Mouse (Mus musculus): ENCODE results near the gene Iqgap1.

The Iqgap1 gene

GRCm38 (mm10) chr7:80843176-80843575 lies 17.4 kb upstream of the Iqgap1 start:
- no peak for DNase-seq (ENCODE audit: low spot score)

DNA sequence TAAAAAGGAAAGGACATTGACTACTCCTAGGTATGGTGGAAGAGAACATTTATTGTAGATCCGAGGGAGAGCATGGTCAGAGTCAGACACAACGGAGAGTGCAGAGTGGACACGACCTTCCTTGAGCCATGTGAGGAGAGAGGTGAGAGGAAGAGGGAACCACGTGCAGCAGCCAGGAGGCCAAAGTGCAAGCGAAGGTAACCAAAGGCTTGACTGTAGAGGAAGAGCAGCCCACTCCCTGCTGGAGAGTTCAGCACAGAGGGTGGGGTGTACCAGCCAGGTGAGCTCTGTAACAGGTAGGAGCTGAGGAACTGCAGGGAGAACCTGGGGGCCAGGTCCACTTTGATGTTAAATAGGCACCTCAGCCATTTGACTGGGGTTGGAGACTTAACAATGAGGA lies 16.4 kb upstream of the Iqgap1 start:
- no peak for DNase-seq (ENCODE audit: low spot score)

GRCm38 (mm10) chr7:80840937-80841336 lies 15.2 kb upstream of the Iqgap1 start:
- DNase-seq (ENCODE audit: low spot score): no peak

- DNase-seq (ENCODE audit: low spot score): no peak
These were observed 14.5 kb upstream of the Iqgap1 start for GRCm38 (mm10) chr7:80840241-80840640.

GRCm38 (mm10) chr7:80839755-80840154 lies 14.0 kb upstream of the Iqgap1 start:
- DNase-seq (ENCODE audit: low spot score): no peak

- no peak for DNase-seq (ENCODE audit: low spot score)
These were observed 12.5 kb upstream of the Iqgap1 start for GRCm38 (mm10) chr7:80838247-80838646.

- no peak for DNase-seq (ENCODE audit: low spot score)
These were observed 12.0 kb upstream of the Iqgap1 start for GRCm38 (mm10) chr7:80837736-80838135.

DNA sequence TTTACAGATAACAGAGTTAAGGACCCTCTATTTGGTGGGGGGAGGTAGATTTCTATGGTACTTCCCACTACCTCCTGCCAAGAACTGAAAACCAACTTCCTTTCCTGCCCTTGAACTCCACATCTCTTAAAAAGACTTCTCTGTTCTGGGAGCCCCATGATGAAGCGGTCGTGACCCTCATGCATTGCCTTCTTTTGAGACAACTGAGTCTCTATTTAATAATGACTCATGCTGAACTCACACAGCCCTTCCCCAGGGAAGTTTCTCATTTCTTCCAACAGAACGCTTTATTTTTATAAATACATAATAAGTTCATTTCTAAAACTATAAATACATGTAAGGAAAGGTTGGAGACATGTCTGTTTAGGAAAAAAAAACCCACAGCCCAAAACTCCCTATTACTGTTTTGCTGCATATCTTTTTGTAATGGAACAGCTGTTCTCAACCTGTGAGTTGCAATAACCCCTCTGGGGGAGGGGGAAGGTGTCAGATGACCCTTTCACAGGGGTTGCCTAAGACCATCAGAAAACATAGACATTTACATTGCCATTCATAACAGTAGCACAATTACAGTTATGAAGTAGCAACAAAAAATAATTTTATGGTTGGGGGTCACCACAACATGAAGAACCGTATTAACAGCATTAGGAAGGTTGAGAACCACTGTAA lies 10.3 kb upstream of the Iqgap1 start:
- DNase-seq (ENCODE audit: low spot score): no peak

DNA sequence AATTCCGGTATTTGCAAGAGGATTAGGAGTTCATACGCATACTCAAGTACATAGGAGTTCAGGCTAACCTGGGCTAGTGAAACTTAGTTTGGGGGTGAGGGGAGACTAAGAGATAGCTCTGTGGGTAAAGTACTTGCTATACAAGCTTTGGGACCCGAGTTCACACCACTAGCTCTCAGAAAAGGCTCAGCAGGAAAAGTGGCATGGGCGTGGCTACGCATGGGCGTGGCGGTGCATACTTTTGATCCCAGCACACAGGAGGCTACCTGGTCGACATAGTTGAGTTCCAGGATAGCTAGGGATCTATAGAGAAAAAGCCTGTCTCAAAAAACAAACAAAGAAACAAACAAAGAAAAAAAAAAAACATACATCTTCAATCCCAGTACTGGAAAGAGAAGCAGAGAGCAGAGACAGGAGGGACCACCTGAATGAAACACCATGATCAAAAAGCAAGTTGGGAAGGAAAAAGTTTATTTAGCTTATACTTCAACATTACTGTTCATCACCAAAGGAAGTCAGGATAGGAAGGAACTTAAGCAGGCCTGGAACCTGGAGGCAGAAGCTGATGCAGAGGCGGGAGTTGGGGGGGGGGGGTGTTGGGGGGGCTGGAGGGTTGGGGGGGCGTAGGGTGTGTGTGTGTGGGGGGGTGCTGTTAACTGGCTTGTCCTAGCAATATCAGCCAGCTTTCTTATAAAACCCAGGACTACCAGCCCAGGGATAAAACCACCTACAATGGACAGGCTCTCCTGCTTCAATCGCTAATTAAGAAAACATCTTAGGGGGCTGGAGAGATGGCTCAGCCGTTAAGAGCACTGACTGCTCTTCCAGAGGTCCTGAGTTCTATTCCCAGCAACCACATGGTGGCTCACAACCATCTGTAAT lies 8.1 kb upstream of the Iqgap1 start:
- DNase-seq (ENCODE audit: low spot score): no peak

DNA sequence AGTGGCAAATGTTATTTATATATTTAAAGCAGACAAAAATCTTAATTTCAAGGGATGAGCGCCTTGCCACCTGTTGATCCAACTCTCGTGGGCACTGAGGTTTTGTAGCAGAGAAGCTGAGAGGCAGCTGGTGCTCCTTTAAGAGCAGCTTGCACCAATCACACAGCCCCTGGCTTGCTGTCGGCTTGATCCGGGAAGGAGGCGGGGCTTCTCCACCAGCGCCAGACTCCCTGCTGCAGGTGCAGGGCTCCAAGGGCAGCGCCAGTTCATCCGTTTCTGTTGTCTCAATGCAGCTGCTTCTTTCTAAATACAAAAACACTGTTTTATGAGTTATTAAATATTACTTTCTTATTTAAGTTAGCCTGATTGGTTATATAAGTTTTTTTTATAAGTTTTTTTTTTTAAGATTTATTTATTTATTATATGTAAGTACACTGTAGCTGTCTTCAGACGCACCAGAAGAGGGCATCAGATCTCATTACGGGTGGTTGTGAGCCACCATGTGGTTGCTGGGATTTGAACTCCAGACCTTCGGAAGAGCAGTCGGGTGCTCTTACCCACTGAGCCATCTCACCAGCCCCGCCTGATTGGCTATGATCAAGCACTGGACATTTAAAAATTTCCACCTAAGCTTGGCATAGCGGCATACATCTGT lies 7.3 kb upstream of the Iqgap1 start:
- DNase-seq (ENCODE audit: low spot score): peak; percentile 78

GRCm38 (mm10) chr7:80832191-80832590 lies 6.4 kb upstream of the Iqgap1 start:
- DNase-seq (ENCODE audit: low spot score): no peak

GRCm38 (mm10) chr7:80830193-80830803 lies 4.5 kb upstream of the Iqgap1 start:
- peak; percentile 29 for DNase-seq (ENCODE audit: low spot score)

GRCm38 (mm10) chr7:80828146-80828860 lies 2.5 kb upstream of the Iqgap1 start:
- no peak for DNase-seq (ENCODE audit: low spot score)

DNA sequence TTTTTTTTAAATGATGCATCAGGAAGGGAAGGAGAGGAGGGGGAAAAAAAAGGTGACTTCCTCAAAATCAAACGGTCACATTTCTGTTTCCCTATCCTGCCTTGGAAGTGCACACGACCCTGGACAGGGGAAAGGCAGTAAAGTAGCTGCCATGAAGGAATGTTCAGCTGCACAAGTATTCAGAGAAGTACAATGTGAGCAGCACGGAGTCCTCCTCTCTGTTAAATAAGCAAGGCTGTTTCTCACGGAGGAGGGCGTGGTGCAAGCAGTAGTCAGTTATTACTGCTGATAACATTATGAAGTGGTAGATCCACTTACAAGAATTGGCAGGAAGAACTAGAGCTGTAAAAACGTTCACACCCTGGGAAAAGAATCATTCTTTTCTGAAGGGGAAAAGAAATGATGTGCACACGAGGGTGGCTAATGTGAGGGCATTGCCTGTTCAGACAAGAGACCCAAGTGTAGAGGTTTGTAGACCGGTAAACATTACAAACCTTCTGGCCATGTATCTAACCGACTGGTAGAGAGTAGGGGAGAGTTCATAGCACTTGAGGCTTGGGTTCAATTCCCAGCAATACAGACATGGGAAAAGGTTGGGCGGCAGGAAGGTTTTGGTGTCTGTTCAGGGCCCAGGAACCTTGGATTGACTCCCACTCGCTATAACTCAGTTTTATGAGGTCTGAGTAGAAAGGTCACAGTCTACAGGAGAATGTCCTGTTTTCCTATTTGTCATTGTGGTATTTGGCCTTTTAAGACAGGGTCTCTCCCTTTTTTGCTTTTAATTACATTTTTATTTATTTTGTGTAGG lies 1.7 kb downstream of the Iqgap1 start:
- no peak for DNase-seq (ENCODE audit: low spot score)

GRCm38 (mm10) chr7:80823267-80823666 lies 2.5 kb downstream of the Iqgap1 start:
- no peak for DNase-seq (ENCODE audit: low spot score)

- DNase-seq (ENCODE audit: low spot score): no peak
These were observed 4.9 kb downstream of the Iqgap1 start for GRCm38 (mm10) chr7:80820838-80821237.

DNA sequence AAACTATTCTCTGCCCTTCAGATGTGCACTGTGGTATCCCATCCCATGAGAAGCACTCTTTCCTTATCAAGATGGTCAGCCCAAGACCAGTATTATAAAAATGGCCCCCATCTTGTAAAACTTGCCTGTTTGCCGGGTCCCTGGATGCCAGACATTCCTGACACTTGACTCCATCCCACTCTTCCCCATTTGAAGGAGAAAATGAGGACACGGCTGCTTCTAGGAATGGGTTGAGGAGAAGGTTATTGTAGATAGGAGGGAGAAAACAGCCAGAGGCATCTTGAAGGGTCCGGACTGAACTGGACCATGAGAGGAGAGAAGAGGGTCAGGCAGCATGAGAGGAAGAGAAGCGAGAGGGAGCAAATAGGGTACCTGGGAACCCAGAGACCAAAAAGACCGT lies 9.1 kb downstream of the Iqgap1 start:
- DNase-seq (ENCODE audit: low spot score): no peak

DNA sequence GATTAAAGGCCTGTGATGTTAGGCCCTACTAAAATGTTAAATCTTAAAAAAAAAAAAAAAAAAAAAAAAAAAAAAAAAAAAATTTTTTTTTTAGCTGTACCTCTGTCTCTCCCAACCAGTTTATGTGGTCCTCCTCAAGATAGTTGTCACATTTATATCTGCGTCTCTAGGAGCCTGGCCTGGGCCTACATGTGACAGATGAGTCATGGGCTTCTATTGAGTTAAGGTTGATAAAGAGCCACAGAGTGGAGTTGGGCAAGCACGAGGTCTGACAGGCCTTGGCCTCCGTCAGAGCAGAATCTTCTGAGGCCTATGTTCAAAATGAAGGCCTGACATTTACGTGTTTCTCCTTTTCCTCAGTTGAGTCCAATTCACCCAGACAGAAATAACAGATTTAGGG lies 12.4 kb downstream of the Iqgap1 start:
- DNase-seq (ENCODE audit: low spot score): no peak

DNA sequence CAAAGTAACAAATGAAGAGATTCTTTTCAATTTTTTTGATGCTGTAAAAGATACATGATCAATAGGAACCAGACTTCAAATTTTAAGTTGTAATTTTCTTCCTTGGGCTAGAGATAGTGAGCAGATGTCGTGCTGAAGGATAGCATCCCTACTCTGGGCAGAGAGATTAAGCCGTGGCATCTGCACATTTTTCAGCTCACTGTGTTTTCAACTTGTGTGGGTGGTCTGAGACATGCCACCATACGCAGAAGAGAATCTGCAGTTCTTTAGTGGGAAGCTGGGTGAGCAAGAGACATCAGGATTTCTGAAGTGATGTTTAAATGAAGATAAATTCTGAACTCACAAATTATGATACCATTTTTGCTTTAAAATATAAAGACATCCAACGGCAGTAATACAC lies 19.4 kb downstream of the Iqgap1 start:
- no peak for DNase-seq (ENCODE audit: low spot score)

- DNase-seq (ENCODE audit: low spot score): peak; percentile 98
These were observed 22.5 kb downstream of the Iqgap1 start for GRCm38 (mm10) chr7:80803173-80803872.

Measured in embryo, embryonic 10.5 days (tissue).